Mouse (Mus musculus) stomach, postnatal 0 days (tissue): ENCODE measurements around the gene Slc4a4. TPM values are rescaled to one million over a fixed set of nuclear protein-coding genes. Genes with fewer than 3 reads are reported as not detected.

Source experiments
- ATAC-seq: fragments of 200-750 bp; cut with Nextera tagmentation; 2 replicates; pipeline ENCODE4 v1.8.0; 2017; ENCODE audit not compliant: low FRiP score, low TSS enrichment
- DNase-seq: peaks from one replicate; pipeline ENCODE4 v3.0.0-alpha.2; 2016; ENCODE audit warnings: low spot score
- H3K27ac ChIP-seq: fragments of 300-500 bp; sonication (generic); replicated peaks from 2 replicates; pipeline ENCODE4 v1.5.1; 2014; ENCODE audit warnings: mild to moderate bottlenecking, control low read depth
- H3K27me3 ChIP-seq: fragments of 300-500 bp; sonication (generic); 2 replicates; pipeline ENCODE4 v1.6.1; 2014; ENCODE audit warnings: low read length; ENCODE audit not compliant: control insufficient read depth, insufficient read depth
- H3K36me3 ChIP-seq: fragments of 300-500 bp; sonication (generic); 2 replicates; pipeline ENCODE4 v1.6.1; 2014; ENCODE audit warnings: low read length, mixed read lengths; ENCODE audit not compliant: control insufficient read depth, insufficient read depth
- H3K4me1 ChIP-seq: fragments of 300-500 bp; sonication (generic); replicated peaks from 2 replicates; pipeline ENCODE4 v1.6.1; 2014; ENCODE audit warnings: antibody characterized with exemption; ENCODE audit not compliant: control insufficient read depth, insufficient read depth
- H3K4me2 ChIP-seq: fragments of 300-500 bp; sonication (generic); replicated peaks from 2 replicates; pipeline ENCODE4 v1.6.1; 2014; ENCODE audit warnings: low read depth, mild to moderate bottlenecking, control low read depth, moderate library complexity
- H3K4me3 ChIP-seq: fragments of 300-500 bp; sonication (generic); 2 replicates; pipeline ENCODE4 v1.5.1; 2014; ENCODE audit warnings: low read depth, low read length, control low read depth
- H3K9ac ChIP-seq: fragments of 300-500 bp; sonication (generic); 2 replicates; pipeline ENCODE4 v1.6.1; 2014; ENCODE audit warnings: mild to moderate bottlenecking, low read length, control low read depth, mixed read lengths
- H3K9me3 ChIP-seq: fragments of 300-500 bp; sonication (generic); 2 replicates; pipeline ENCODE4 v1.6.1; 2016; ENCODE audit warnings: low read length; ENCODE audit not compliant: control insufficient read depth
- CTCF ChIP-seq: IDR thresholded peaks from 2 replicates; pipeline ENCODE4 v1.5.1; 2016; ENCODE audit warnings: antibody characterized with exemption, low read depth, mild to moderate bottlenecking, moderate library complexity
- EP300 ChIP-seq: optimal IDR thresholded peaks from 2 replicates; pipeline ENCODE3; 2016; ENCODE audit warnings: antibody characterized with exemption
- WGBS: fragments of 180-500 bp; shearing (Covaris S2); extraction: QIAGEN DNeasy Blood & Tissue Kit; methylation state at CpG from one replicate; pipeline ENCODE4 v1.1.7; 2014; 5-methylcytosine and 5-hydroxymethylcytosine counted together
- polyA plus RNA-seq: library from polyadenylated mRNA; unstranded; fragments of >200 nt; fragmentation: Nextera tagmentation; extraction: Ambion mirVana; gene quantifications from 2 replicates; pipeline ENCODE4 v1.2.1, GENCODE M21; 2015

Gene Slc4a4
- polyA plus RNA-seq, 1 experiment from 2014 or later, result 6.3 TPM

DNA sequence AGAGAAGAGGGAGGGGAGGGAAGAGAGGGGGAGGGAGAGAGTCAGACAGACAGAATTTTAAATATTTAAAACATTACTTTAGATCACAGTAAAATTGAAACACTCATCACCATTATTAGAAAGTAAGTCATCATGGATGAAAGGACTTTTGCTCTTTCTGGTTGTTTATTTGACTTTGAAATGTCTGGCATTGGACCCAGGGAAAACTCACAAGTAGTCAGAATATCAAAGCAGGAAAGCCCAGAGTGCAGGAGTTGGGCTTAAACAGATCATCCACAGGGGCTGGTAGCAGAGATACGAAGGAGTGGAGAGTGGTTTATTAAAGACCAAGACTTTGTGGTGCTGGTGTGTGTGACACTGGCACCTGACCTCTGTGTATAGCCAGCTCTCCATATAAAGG lies 191.1 kb downstream of the Slc4a4 start:
- no peak overlapping the region for H3K9ac ChIP-seq
- DNase-seq (no peak), ATAC-seq (no peak)
- 72% methylated on average over 1 of the region's 1 CpGs for WGBS
- no peaks in the 10 kb centered on the region for H3K36me3 ChIP-seq
- TF ChIP-seq CTCF, result no peak
- no peak for TF ChIP-seq EP300
- H3K9me3 ChIP-seq, result no peaks in the 10 kb centered on the region
- H3K4me3 ChIP-seq, result no peak overlapping the region
- no peak overlapping the region for H3K4me2 ChIP-seq
- H3K27me3 ChIP-seq, result no peaks in the 10 kb centered on the region
- no peaks in the 10 kb centered on the region for H3K4me1 ChIP-seq
- H3K27ac ChIP-seq, result no peak overlapping the region

DNA sequence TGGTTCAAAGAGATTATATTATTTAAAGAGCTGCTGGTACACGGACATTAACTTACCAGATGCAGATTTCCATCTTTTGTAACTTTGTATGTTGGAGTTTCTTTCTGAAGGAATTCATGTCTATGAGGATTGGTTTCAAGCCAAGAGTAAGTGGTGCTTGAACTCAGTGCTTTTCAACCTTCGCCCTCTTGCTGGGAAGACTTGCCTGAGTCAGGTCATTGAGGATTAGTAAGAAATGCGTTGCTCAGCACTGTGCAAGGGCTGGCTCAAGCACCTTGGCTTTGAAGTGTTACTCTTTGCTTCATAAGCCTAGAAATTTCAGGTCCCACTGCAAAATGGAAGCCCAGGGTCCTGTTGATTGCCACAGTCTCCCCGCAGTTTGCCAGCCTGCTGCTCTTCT lies 196.9 kb downstream of the Slc4a4 start:
- no peaks in the 10 kb centered on the region for H3K4me1 ChIP-seq
- 81% methylated on average over 4 of the region's 4 CpGs for WGBS
- H3K4me3 ChIP-seq, result no peak overlapping the region
- H3K9ac ChIP-seq, result no peak overlapping the region
- H3K36me3 ChIP-seq, result no peaks in the 10 kb centered on the region
- H3K9me3 ChIP-seq, result no peaks in the 10 kb centered on the region
- ATAC-seq (no peak), DNase-seq (no peak)
- TF ChIP-seq CTCF, result no peak
- TF ChIP-seq EP300, result no peak
- H3K27ac ChIP-seq, result no peak overlapping the region
- H3K4me2 ChIP-seq, result no peak overlapping the region
- H3K27me3 ChIP-seq, result no peaks in the 10 kb centered on the region

DNA sequence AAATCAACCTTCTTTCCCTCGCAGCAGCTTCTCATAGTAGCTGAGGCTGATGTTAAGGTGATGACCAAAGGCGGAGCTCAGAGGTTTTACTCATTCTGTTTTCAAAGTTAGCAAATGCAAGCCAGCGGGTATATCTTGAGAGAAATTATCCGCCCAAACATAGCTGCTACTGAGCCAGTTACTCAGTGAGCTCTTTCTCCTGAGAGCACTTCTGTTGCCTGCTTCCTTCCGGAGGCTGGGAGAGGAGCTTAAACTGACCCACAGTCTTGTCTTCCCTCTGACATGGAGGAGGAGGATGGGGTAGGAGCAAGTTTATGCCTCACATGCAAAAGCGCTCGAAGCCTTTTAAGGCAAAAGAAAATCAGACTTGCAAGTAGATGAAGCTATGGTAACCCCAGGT lies 201.3 kb downstream of the Slc4a4 start:
- no peaks in the 10 kb centered on the region for H3K27me3 ChIP-seq
- DNase-seq (no peak), ATAC-seq (no peak)
- no peaks in the 10 kb centered on the region for H3K9me3 ChIP-seq
- WGBS, result 81% methylated on average over 7 of the region's 7 CpGs
- no peaks in the 10 kb centered on the region for H3K4me1 ChIP-seq
- no peak overlapping the region for H3K4me2 ChIP-seq
- no peak overlapping the region for H3K27ac ChIP-seq
- no peak overlapping the region for H3K9ac ChIP-seq
- no peak overlapping the region for H3K4me3 ChIP-seq
- H3K36me3 ChIP-seq, result no peaks in the 10 kb centered on the region
- TF ChIP-seq EP300, result no peak
- no peak for TF ChIP-seq CTCF

DNA sequence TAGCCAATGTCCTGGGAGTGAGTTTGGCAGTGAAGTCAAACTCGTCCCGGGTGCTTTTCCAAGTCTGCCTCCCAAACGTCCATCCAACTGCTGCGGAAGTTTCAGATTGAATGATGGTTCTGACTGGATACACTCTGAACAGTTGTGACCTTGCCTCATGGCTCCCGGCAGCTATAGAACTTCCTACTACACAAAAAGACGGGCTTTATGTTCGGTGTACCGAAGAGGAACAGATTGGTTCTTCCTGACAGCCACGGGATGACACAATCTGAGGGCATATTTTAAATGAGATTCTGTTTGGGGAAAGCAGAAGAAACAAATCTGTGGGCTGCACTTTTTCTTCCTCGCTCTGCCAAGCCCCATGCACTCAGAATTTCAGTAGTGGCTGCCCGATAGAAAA lies 201.8 kb downstream of the Slc4a4 start:
- Histone ChIP-seq H3K4me1 (no peaks in the 10 kb centered on the region), H3K36me3 (no peaks in the 10 kb centered on the region), H3K27me3 (no peaks in the 10 kb centered on the region), H3K4me2 (no peak overlapping the region; the same call in 1 of the 2 replicates), H3K9ac (no peak overlapping the region), H3K4me3 (no peak overlapping the region), H3K9me3 (no peaks in the 10 kb centered on the region), H3K27ac (no peak overlapping the region)
- no peak for ATAC-seq
- DNase-seq, result no peak
- 60% methylated on average over 11 of the region's 11 CpGs for WGBS
- TF ChIP-seq CTCF, result no peak
- no peak for TF ChIP-seq EP300

DNA sequence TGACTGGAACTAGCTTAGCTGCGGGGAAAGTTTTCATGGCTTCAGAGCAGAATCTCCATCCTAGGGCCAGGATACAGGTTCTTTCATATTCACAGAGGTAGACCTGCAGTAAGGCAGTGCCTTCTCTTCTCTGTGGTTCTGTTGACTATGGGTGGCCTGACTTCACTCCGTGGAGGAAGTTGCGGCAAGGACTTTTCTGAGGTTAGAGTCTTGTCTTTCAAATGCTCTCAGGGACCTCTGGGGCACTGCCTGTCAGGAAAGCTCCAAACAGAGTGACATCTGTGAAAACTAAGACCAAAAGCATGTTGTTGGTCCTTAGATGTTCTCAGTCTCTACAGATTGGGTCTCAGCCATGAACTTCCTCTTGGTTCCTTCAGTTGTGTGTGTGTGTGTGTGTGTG lies 203.5 kb downstream of the Slc4a4 start:
- H3K4me1 ChIP-seq, result no peaks in the 10 kb centered on the region
- DNase-seq, result no peak
- no peak for ATAC-seq
- no peak for TF ChIP-seq CTCF
- no peak for TF ChIP-seq EP300
- no peaks in the 10 kb centered on the region for H3K27me3 ChIP-seq
- no peak overlapping the region for H3K4me3 ChIP-seq
- H3K4me2 ChIP-seq, result no peak overlapping the region
- no peaks in the 10 kb centered on the region for H3K36me3 ChIP-seq
- H3K27ac ChIP-seq, result no peak overlapping the region
- no peak overlapping the region for H3K9ac ChIP-seq
- no peaks in the 10 kb centered on the region for H3K9me3 ChIP-seq
- WGBS, result 82% methylated on average over 3 of the region's 3 CpGs

DNA sequence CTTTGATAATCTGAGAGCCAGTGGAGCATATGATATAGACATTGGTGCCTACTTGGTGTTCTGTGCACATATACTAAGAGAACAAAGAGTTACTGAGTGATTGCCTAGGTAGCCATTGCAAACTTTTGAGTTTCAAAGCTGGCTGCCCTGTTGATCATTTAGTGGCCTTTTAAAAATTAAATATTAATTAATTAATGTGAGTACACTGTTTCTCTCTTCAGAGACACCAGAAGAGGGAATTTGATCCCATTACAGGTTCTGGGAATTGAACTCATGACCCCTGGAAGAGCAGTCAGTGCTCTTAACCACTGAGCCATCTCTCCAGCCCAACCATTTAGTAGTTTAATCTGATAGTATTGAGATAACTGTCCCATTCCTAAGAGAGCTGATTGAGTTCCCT lies 209.8 kb downstream of the Slc4a4 start:
- H3K4me3 ChIP-seq, result no peak overlapping the region
- DNase-seq (no peak), ATAC-seq (no peak)
- no peaks in the 10 kb centered on the region for H3K27me3 ChIP-seq
- H3K9me3 ChIP-seq, result no peaks in the 10 kb centered on the region
- no peaks in the 10 kb centered on the region for H3K4me1 ChIP-seq
- no peaks in the 10 kb centered on the region for H3K36me3 ChIP-seq
- no peak overlapping the region for H3K27ac ChIP-seq
- H3K9ac ChIP-seq, result no peak overlapping the region
- no peak overlapping the region for H3K4me2 ChIP-seq
- no peak for TF ChIP-seq EP300
- TF ChIP-seq CTCF, result no peak
